In genomic region chr7:93093371-93094058, GRCm38 (mm10) we compare ENCODE assay signal across 8 mouse cellular contexts. TPM values are rescaled to one million over a fixed set of nuclear protein-coding genes. Genes with fewer than 3 reads are reported as not detected.
DNase-seq lines count a peak whose midpoint lies in the region; ATAC-seq and TF ChIP-seq lines count a peak whose summit lies in the region.

No protein-coding gene starts in this region.

- peaks cover 24% of the 10 kb centered on the region for H3K4me1 ChIP-seq in forebrain, embryonic 15.5 days
- H3K4me1 ChIP-seq in heart, embryonic 16.5 days (ENCODE audit: control insufficient read depth, insufficient read depth, low read length), result peaks cover 3% of the 10 kb centered on the region
- H3K4me1 ChIP-seq in liver, embryonic 11.5 days (replicated peaks; ENCODE audit: control insufficient read depth, insufficient read depth, low read length), result no peaks in the 10 kb centered on the region
- peaks cover 9% of the 10 kb centered on the region for H3K4me1 ChIP-seq in midbrain, embryonic 16.5 days (ENCODE audit: control insufficient read depth, insufficient read depth, low read length)
- H3K4me1 ChIP-seq in testis, adult 2 months (ENCODE audit: control insufficient read depth, insufficient read depth, low read length), result peaks cover 9% of the 10 kb centered on the region

- peak overlapping the region; percentile 41 for H3K4me2 ChIP-seq in forebrain, embryonic 15.5 days (replicated peaks)
- peak overlapping the region; percentile 22 for H3K4me2 ChIP-seq in heart, embryonic 16.5 days (ENCODE audit: low read depth, low read length)
- H3K4me2 ChIP-seq in liver, embryonic 11.5 days, result no peak overlapping the region
- H3K4me2 ChIP-seq in midbrain, embryonic 16.5 days (ENCODE audit: low read length), result peak overlapping the region; percentile 49

- WGBS in forebrain, embryonic 15.5 days, result 2% methylated on average over 11 of the region's 11 CpGs
- 30% methylated on average over 11 of the region's 11 CpGs for WGBS in heart, embryonic 16.5 days
- 39% methylated on average over 11 of the region's 11 CpGs for WGBS in liver, embryonic 11.5 days
- WGBS in midbrain, embryonic 16.5 days, result 4% methylated on average over 11 of the region's 11 CpGs

- no peaks in the 10 kb centered on the region for H3K36me3 ChIP-seq in forebrain, embryonic 15.5 days
- H3K36me3 ChIP-seq in heart, embryonic 16.5 days (ENCODE audit: control insufficient read depth, insufficient read depth), result no peaks in the 10 kb centered on the region
- H3K36me3 ChIP-seq in liver, embryonic 11.5 days (ENCODE audit: control insufficient read depth, insufficient read depth, low read length), result no peaks in the 10 kb centered on the region
- H3K36me3 ChIP-seq in midbrain, embryonic 16.5 days (ENCODE audit: control insufficient read depth, insufficient read depth, low read length), result no peaks in the 10 kb centered on the region
- no peaks in the 10 kb centered on the region for H3K36me3 ChIP-seq in testis, adult 2 months (ENCODE audit: control insufficient read depth, insufficient read depth, low read length)

- no peak for TF ChIP-seq POLR2A in testis, adult 2 months (IDR thresholded peaks at IDR 0.05; ENCODE audit: control insufficient read depth, low read depth, low read length)

- peak overlapping the region; percentile 18 for H3K4me3 ChIP-seq in forebrain, embryonic 15.5 days
- no peak overlapping the region for H3K4me3 ChIP-seq in heart, embryonic 16.5 days (ENCODE audit: low read length)
- no peak overlapping the region for H3K4me3 ChIP-seq in liver, embryonic 11.5 days (ENCODE audit: low read depth, low read length)
- H3K4me3 ChIP-seq in midbrain, embryonic 16.5 days (ENCODE audit: low read depth, low read length), result peak overlapping the region; percentile 26
- H3K4me3 ChIP-seq in testis, adult 2 months (ENCODE audit: control insufficient read depth, low read depth, low read length), result peak overlapping the region; percentile 87

- no peak for TF ChIP-seq CTCF in testis, adult 2 months (IDR thresholded peaks at IDR 0.05; ENCODE audit: control insufficient read depth, insufficient read depth, insufficient replicate concordance, low read depth, low read length)

- no peaks in the 10 kb centered on the region for H3K27me3 ChIP-seq in forebrain, embryonic 15.5 days
- no peaks in the 10 kb centered on the region; the same call in 1 of the 2 replicates for H3K27me3 ChIP-seq in heart, embryonic 16.5 days (ENCODE audit: control insufficient read depth, insufficient read depth, low read length)
- no peaks in the 10 kb centered on the region for H3K27me3 ChIP-seq in liver, embryonic 11.5 days (replicated peaks; ENCODE audit: control insufficient read depth, insufficient read depth, low read length)
- peaks cover 10% of the 10 kb centered on the region for H3K27me3 ChIP-seq in midbrain, embryonic 16.5 days (ENCODE audit: control insufficient read depth, insufficient read depth, low read depth, low read length)
- no peaks in the 10 kb centered on the region for H3K27me3 ChIP-seq in testis, adult 2 months (ENCODE audit: control insufficient read depth, insufficient read depth, low read length)

- ATAC-seq in forebrain, embryonic 15.5 days (replicated peaks), result peak; percentile 89
- peak; percentile 84 for ATAC-seq in heart, embryonic 16.5 days (replicated peaks; ENCODE audit: extremely low read depth, insufficient read depth, low FRiP score)
- 0 out of 2 replicates have a peak, but pooled peaks have one; percentile 61 for ATAC-seq in liver, embryonic 11.5 days (replicated peaks; ENCODE audit: low FRiP score)
- peak; percentile 88 for ATAC-seq in midbrain, embryonic 16.5 days

- no peak overlapping the region; the same call in 1 of the 2 replicates for H3K9ac ChIP-seq in forebrain, embryonic 15.5 days (replicated peaks)
- H3K9ac ChIP-seq in heart, embryonic 16.5 days (ENCODE audit: low read length), result no peak overlapping the region
- H3K9ac ChIP-seq in liver, embryonic 11.5 days (ENCODE audit: low read depth, low read length), result no peak overlapping the region
- H3K9ac ChIP-seq in midbrain, embryonic 16.5 days (ENCODE audit: low read depth, low read length), result peak overlapping the region; percentile 36; the same call in 1 of the 2 replicates

- DNase-seq in adrenal gland, postnatal 14 days, result peak; percentile 56
- DNase-seq in adrenal gland, adult 18-20 months (ENCODE audit: low spot score in 2 of 2), result no peak
- DNase-seq in kidney, postnatal 36 days, result peak; percentile 46 to 66
- DNase-seq in liver, embryonic 11.5 days (ENCODE audit: low spot score), result no peak

- no peaks in the 10 kb centered on the region for H3K9me3 ChIP-seq in forebrain, embryonic 15.5 days
- H3K9me3 ChIP-seq in heart, embryonic 16.5 days (replicated peaks; ENCODE audit: control insufficient read depth, low read length), result no peaks in the 10 kb centered on the region
- H3K9me3 ChIP-seq in liver, embryonic 11.5 days (ENCODE audit: control insufficient read depth, low read length), result no peaks in the 10 kb centered on the region
- H3K9me3 ChIP-seq in midbrain, embryonic 16.5 days (replicated peaks; ENCODE audit: control insufficient read depth, low read length, poor library complexity, severe bottlenecking), result no peaks in the 10 kb centered on the region

- peak overlapping the region; percentile 61 for H3K27ac ChIP-seq in forebrain, embryonic 15.5 days (replicated peaks)
- H3K27ac ChIP-seq in heart, embryonic 16.5 days (ENCODE audit: low read length), result peak overlapping the region; percentile 49
- no peak overlapping the region for H3K27ac ChIP-seq in liver, embryonic 11.5 days (ENCODE audit: low read depth, low read length)
- peak overlapping the region; percentile 76 for H3K27ac ChIP-seq in midbrain, embryonic 16.5 days (ENCODE audit: low read length)
- peak overlapping the region; percentile 72 for H3K27ac ChIP-seq in testis, adult 2 months (ENCODE audit: control insufficient read depth, insufficient read depth, low read depth, low read length)

RNA-seq across cellular contexts. Expression of gene Fam181b, which starts 13.8 kb away (rescaled TPM):
- 4.3 and 5.4 TPM in 2 replicates for total RNA-seq in adrenal gland, postnatal 14 days (2021)
- 1 to 10 TPM; 2.2 to 3.0 TPM for total RNA-seq in adrenal gland, adult 18-20 months (2021)
- 33.6 and 35.6 TPM in 2 replicates for polyA plus RNA-seq in forebrain, embryonic 15.5 days (2015; fragmentation: Nextera tagmentation; extraction: Ambion mirVana)
- polyA plus RNA-seq in heart, embryonic 16.5 days (2015; fragmentation: Nextera tagmentation; extraction: Ambion mirVana), result 3.2 and 3.9 TPM in 2 replicates
- polyA plus RNA-seq in liver, embryonic 11.5 days (2014; fragmentation: Nextera tagmentation; extraction: Ambion mirVana), result 2.1 and 2.5 TPM in 2 replicates
- polyA plus RNA-seq in midbrain, embryonic 16.5 days (2015; fragmentation: Nextera tagmentation; extraction: Ambion mirVana), result 28.0 and 33.6 TPM in 2 replicates
- 0.31 and 0.32 TPM in 2 replicates for polyA plus RNA-seq in testis, adult 2 months (2012; rRNA removed)

Comparison
In these comparisons a context has a peak if more than half of its experiments do, and no peak if none do; other contexts are left out.
1. DNase-seq: peak in adrenal gland, postnatal 14 days (single experiment) and kidney, postnatal 36 days (2 of 2); none in adrenal gland, adult 18-20 months (0 of 2) and liver, embryonic 11.5 days (single experiment).
2. H3K4me3 ChIP-seq: peak in forebrain, embryonic 15.5 days (single experiment), midbrain, embryonic 16.5 days (single experiment) and testis, adult 2 months (single experiment); none in heart, embryonic 16.5 days (single experiment) and liver, embryonic 11.5 days (single experiment).
3. Peak in every context shown above with its lines, with median percentiles within 50 percentile points of each other: ATAC-seq.